Mouse (Mus musculus): ENCODE results near the gene BC024978. TPM values are rescaled to one million over a fixed set of nuclear protein-coding genes. Genes with fewer than 3 reads are reported as not detected.

The BC024978 gene
- total RNA-seq, 2 experiments from 2014 or later: 1.3 to 6.9 TPM

DNA sequence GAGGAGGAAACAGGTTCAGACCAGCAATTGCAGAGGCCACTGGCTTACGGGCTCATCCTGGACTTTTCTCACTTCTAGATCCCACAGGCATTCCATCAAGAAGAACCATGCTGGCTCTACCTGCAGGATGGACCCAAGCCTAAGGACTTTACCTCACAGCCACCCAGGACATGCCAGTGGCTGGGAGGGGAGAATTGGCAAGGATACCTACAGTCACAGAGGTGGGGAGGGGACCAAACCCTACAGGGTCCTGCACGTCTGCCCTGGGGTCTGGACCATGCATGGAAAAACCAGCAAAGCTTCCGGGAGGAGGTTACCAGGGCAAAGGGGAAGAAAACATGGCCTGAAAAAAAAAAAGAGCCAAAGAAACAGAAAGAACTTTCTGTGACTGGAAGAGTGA, 24.6 kb upstream of the BC024978 start:
- no peak for ATAC-seq (replicated peaks; ENCODE audit: low FRiP score, low TSS enrichment, poor library complexity, severe bottlenecking)

DNA sequence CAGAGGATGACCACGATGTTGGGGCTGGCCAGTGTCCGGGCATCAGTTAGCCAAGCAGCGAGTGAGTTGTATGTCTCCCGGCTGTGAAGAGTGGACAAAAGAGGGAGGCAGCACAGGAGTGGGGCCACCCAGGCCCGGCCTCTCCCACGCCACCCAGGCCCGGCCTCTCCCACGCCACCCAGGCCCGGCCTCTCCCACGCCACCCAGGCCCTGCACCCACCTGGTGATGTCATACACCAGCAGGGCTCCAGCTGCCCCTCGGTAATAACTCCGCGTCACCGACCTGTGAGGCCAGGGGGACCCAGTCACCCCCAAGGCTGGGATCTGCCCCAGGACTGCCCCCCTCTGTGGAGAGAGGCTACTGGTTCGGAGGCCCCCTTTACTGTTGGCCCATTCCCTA, 21.1 kb upstream of the BC024978 start:
- ATAC-seq (replicated peaks; ENCODE audit: low FRiP score, low TSS enrichment, poor library complexity, severe bottlenecking): no peak

DNA sequence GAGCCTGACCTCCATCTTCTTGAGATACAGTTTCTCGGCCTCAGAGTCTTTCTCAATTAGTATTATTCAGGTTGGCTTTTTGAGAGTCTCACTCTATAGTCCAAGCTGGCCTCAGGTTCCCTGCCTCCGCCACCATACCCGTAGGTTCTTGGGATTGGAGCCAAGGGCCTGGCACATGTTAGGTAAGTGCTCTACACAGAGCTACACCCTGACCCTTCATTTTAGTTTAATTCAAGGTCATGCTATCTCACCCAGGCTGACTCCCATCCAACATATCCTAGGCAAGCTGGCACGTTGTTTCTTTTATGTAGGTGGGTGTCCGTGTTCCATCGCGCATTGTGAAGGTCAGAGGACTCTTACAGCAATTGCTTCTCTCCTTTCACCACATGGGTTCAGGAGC, 20.7 kb upstream of the BC024978 start:
- ATAC-seq (replicated peaks; ENCODE audit: low FRiP score, low TSS enrichment, poor library complexity, severe bottlenecking): no peak

DNA sequence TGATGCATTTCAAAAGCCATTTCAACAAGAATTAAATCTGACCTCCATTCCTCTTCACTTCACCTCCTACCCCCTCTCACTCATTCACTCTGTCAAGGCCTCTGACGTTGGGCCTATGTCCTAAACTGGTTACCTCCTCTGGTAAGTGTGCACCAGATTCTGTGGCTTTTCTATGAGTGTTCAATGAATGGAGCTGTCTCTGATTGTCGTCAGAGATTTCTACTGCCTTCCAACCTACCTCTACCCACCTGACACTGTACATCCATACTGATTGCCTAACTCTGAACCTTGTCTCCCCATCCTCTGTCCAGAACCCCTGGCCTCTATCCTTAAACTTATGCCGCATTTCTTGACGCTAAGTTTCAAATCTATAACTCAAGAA, 17.6 kb upstream of the BC024978 start:
- no peak for ATAC-seq (replicated peaks; ENCODE audit: low FRiP score, low TSS enrichment, poor library complexity, severe bottlenecking)

DNA sequence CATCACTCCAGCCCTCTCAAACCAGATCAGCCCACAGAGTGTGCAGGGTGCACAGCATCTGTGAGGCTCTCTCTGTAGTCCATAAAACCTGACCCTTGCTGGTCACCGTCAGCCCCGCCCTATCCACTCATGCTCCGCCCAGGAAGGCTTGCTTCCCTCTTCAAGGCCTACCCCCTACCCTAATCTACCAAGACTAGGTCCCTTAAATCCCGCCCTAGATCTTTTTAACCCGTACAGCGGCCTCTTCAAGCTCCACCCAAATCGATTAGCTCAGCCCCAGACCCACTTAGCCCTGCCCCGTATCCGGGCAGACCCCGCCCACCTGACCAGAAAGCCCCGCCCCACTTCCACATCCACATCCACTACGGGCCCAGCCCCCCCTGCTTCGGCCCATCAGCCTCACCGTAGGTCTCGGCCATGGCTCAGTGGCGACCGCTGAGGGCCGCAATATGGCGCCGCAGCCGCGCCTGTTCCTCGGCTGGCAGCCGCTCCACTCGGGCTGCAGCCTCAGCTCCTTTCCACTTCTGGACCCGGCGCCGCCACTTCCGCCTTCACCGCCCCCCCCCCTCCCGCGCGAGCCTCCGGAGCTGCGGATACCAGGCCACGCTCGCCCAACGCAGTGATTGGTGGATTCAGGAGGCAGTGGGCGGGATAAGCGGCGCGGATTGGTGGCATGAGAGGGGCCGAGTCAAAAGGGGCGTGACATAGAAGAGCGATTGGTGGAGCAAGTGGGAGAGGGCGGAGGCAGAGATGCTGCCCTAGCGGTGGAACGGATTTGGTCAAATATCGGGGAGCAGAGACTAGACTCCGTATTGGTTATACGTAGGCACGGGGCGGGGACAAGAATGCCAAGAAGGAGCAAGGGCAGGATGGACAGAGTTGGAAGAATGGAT, 17.0 kb upstream of the BC024978 start, which contains the start of gene Rab4b:
TSS of gene Rab4b (minus strand) at position 573 of the 893 bp plus-strand sequence.
- peak; percentile 96 for ATAC-seq (replicated peaks; ENCODE audit: low FRiP score, low TSS enrichment, poor library complexity, severe bottlenecking)

DNA sequence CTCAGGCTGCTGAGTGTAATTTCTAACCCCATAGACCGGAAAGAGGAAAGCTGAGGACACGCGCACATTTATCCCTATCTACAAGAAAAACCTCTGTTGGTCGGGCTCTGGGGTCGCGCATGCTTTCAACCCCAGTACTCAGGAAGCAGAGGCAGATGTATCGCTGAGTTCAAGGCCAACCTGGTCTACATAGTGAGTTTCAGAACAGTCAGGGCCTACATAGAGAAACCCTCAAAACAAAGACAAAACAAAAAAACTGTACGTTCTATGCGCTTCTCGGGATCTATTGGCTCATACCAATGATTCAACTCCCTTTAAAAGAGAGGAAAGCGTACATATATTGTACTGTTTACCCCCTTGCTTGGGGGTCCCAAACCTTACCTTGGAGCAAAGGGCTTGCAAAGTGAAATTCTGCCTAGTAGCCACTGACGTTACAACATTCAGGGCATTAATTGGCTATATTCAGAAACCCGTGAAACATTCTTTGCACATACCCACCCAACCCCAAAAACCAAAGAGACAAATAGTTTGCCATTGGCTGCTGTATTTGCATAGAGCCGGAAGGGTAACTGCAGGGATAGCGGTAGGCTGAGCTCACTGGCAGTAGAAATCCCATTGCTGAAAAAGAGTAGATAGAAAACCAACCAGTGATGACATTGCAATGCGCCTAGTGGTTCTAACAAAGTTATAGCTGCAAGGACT, 16.2 kb upstream of the BC024978 start:
- ATAC-seq (replicated peaks; ENCODE audit: low FRiP score, low TSS enrichment, poor library complexity, severe bottlenecking): no peak

DNA sequence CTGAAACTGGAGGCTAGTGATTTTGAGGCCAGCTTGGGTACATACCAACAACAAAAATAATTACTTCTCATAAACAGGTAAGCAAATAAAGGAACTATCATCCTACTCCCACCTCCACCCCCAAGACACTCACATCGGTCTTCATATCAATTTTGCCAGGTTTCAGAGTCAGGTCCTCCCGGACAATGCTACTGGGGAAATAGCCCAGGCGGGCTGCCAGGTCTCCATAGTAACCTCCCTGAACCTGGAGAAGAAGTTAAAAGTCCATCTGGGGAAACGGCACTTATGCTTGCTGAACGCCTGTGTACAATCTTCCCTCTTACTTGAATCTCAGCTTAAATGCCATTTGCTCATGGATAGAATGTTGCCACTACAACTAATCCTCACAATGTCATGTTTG, 15.5 kb upstream of the BC024978 start:
- no peak for ATAC-seq (replicated peaks; ENCODE audit: low FRiP score, low TSS enrichment, poor library complexity, severe bottlenecking)

DNA sequence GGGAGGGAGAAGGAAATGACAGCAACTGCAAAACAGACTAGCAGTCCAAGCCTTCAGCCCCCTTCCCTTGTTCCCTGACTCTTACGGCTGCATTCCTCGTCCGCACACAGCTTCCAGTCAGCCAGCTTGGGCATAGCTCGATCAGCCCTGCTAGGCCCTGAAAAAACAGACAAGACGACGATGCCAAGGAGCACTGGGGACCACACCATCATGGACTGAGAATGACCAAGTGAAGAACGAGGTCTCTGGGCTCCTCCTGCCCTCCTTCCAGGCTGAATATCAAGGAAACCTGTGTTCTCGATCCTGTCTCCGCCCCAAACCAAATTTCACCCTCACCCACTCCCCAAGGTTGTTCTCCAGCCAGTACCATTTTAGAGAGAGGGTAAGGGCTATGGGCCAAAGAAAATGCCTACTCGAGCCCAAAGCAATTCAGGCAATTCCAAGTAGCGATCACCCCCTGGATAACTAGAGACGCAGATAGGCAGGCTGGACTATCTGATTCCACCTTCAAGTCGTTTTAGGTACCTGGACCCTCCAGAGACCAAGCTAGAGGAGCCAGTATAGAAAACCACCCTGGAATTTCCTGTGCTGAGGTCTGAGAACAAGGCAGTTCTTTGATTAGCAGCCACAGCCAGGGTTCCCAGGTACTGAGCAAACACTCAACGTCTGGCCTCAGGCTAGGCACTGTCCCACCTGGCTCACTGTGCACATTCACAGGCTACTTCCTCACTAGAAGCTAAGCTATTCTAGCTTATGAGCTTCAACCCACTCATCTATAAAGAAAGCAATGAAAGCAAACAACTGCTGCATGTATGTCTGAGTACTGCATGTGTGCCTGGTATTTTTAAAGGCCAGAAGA, 14.5 kb upstream of the BC024978 start, which contains the start of the genes Gm21983 and Mia:
TSS of gene Gm21983 (minus strand) at position 250 of the 859 bp plus-strand sequence.
TSS of gene Mia (minus strand) at position 321 of the 859 bp plus-strand sequence.
- no peak for ATAC-seq (replicated peaks; ENCODE audit: low FRiP score, low TSS enrichment, poor library complexity, severe bottlenecking)

DNA sequence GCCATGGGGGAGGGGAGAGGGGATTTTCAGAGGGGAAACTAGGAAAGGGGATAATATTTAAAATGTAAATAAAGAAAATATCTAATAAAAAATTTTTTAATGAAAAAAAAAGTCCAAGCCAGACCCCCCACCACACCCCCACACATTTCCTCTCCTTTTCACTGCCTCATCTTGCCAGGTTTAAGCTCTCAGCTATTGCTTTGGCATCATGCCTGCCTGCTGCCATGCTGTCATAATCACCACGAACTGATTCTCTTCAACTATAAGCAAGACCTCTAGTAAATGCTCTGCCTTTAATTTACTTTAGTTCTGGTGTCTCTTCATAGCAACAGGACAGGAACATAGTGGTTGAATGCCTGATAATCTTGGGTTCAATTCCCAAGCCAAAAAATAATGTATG, 13.1 kb upstream of the BC024978 start:
- ATAC-seq (replicated peaks; ENCODE audit: low FRiP score, low TSS enrichment, poor library complexity, severe bottlenecking): no peak

DNA sequence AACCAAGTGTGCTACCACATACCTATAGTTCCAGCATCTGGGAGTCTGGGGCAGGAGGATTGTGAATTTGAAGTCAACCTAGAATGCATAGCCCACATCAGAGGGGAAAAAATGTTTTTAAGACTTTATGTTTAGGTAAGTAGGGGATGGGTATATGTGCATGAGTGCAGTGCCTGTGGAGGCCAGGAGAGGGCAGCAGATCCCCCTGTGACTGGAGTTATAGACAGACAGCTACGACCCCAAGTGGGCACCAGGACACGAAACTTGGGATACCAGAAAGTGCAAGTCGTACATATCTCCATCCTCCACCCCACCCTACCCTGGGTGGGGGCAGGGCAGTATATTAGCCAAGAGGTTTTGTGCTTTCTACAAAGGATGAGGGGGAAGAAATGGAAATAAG, 10.6 kb upstream of the BC024978 start:
- ATAC-seq (replicated peaks; ENCODE audit: low FRiP score, low TSS enrichment, poor library complexity, severe bottlenecking): peak; percentile 76

DNA sequence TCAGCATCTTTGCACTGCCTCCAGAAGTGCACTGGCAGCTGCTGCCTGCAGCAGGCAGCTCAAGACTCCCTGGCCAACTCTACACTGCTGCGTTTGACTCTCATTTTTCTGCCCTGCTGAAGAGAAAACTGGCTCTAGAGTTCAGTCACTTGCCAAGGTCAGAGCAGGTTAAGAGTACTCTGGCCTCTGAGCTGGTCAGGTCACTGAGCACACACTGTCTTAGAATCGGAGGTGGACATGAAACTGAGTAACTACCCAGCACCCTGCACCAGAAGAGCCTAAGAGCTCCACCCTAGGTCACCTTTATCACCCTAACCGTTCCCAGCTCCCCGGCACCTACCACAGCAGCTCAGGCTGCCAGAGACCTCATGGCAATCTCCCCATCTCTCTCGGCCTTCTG, 9.6 kb upstream of the BC024978 start:
- no peak for ATAC-seq (replicated peaks; ENCODE audit: low FRiP score, low TSS enrichment, poor library complexity, severe bottlenecking)

DNA sequence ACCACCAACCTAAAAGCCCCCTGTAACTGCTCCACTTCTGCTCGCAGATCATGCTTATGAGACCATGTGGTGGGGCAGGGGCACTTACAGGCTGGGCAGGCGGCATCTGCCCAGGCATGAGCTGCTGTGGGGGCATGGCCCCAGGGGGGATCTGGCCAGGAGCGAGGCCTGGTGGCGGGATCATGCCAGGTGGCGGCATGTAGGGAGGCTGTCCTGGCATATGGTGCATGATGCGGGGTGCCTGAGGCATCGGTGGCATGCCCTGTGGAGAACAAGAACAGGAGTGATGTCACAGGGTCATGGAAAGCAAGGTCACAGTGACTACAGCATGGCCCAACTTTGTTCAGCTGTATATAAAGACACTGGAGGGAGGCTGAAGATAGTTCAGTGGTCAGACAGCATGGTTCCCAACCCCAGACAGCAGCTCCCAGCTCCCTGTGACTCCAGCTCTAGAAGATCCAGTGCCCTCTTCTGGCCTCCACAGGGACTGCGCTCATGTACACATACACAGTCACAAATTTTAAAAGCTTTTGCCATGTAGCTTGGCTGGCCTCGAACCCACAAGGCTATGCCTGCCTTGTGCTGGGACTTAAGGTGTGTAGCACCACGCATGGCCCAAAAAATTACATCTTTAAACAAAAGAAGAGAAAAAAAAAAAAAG, 6.2 kb upstream of the BC024978 start:
- 0 out of 2 replicates have a peak, but pooled peaks have one; percentile 16 for ATAC-seq (replicated peaks; ENCODE audit: low FRiP score, low TSS enrichment, poor library complexity, severe bottlenecking)

DNA sequence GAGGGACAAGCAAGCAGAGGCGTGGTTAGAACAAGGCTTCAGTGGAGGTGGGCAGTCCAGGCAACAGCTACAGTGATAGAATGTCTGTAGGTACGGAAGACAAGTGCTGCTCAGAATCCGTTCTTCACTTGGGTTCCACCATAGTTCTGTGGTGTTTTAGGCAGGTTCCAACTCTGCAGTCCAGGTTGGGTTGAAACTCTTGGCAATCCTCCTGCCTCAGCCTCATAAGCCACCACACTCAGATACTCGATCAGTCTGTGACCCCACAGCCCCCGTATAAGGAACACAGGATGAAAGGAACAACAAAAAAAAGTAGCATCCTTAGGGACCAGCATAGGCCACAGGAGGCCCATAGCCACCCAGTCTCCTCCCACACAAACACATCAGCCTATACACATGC, 3.1 kb upstream of the BC024978 start:
- ATAC-seq (replicated peaks; ENCODE audit: low FRiP score, low TSS enrichment, poor library complexity, severe bottlenecking): no peak

DNA sequence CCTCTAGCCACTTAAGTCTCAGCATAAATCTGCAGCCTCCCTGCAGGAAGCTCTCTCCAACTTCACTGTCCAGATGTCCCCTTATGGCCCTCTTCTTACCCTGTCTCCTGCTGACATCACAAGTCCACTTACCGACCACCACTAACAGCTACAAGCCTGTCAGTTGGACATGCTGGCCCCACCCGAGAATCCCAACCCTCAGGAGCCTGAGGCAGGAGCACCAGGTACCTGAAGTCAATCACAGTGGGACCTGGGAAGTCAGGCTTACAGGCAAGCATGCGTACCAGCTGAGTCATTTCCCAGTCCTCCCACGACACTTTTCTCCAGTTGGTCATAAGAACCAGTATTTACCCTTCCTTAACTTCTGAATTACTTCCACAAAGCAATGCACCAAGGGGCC, 1.9 kb upstream of the BC024978 start:
- ATAC-seq (replicated peaks; ENCODE audit: low FRiP score, low TSS enrichment, poor library complexity, severe bottlenecking): no peak

DNA sequence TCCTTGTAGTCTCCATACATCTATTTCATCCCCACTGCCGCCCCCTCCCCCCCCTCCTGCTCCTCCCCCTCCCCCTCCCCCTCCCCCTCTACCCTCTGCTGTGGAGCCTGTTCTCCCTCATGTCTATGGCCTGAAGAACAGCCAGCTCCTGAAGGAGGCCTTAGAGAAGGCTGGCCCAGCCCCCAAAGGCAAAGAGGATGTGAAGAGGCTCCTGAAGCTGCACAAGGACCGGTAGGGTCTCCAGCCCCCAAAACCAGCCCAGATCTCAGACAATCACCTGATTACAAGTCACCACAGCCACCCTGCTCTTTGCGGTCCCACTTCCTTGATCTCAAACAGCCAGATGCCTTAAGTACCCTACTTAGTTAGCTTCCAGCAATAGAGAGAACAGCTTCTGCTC, 1.6 kb downstream of the BC024978 start:
- no peak for ATAC-seq (replicated peaks; ENCODE audit: low FRiP score, low TSS enrichment, poor library complexity, severe bottlenecking)

DNA sequence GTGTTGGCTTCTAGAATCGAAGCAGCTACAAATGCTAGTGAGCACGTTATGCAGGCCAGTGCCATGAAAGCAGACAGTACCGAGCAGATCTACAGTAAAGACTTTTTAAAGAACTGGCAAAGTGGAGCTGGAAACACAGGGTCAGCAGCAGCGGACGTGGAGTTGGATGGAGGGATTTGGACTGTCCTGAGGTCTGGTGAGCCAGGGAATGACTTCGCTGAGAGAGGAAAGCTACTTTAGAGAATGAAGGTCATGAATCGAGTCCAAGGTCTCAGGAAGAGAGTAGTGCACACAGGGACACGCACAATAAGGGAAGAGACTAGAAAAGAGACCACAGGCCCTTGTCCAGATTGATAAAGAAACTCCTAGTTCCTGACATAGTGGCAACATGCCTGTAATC, 2.1 kb downstream of the BC024978 start:
- ATAC-seq (replicated peaks; ENCODE audit: low FRiP score, low TSS enrichment, poor library complexity, severe bottlenecking): no peak

DNA sequence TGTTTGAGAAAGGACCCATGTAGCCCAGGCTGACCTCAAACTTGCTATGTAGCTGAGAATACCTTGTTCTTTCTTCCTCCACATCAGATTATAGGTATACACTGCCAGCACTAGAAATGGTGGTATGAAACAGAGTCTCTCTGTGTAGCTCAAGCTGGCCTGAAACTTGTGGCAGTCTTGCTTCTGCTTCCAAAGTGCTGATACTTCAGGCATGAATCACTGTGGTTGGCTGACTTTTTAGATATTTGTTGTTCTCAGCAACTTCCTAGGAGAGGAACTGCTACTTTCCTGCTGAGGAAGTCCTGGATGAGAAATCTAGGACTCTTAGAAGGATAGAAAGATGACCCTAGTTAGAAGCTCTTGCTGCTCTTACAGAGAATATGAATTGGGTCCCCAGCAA, 2.8 kb downstream of the BC024978 start:
- ATAC-seq (replicated peaks; ENCODE audit: low FRiP score, low TSS enrichment, poor library complexity, severe bottlenecking): no peak

DNA sequence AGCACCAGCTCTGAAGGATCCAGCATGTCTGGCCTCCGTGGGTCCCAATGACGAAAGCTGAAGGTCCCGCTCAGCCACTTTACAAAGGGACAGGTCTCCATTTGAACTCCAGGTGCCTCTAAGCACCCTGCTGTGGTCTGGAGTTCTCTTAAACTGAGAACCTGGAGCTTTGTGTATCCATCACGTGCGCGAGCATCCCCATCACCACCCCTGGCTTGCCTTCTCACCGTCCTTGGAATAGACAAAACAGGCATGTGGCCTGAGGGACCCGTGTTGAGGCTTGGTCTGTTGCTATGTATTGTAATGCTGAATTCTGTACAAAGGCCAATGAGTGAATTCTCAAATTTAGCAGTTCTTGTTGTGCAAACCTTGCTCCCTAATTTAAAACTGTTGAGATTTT, 3.2 kb downstream of the BC024978 start:
- ATAC-seq (replicated peaks; ENCODE audit: low FRiP score, low TSS enrichment, poor library complexity, severe bottlenecking): no peak

DNA sequence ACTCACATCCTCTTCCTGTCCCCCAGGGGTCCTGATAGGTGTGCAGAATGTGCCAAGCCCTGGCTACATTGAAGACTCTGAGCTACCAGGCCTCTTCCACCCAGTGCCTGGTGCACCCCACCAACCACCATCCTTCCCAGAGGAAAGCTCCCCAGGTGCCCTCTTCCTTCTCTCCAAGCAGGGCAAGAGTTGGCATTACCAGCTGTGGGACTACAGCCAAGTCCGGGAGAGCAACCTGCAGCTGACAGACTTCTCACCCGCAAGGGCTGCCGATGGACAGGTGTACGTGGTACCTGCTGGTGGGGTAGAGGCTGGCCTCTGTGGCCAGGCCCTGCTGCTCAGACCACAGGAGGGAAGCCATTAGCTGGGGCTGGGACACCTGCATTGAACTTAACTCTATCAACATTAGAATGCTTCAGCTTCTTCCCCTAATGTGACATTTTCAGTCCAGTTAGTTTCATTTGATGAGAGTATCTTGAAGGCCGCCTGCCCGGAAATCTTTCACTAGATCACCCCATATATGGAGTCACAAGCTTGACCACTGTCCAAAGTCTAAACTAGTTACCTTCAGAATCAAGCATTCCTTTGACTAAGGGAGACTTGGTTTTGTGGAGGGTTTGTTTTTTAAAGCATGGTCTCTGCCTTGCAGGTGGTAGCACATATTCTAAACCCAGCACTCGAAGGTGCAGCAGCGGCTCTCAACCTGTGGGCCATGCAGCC, 8.3 kb downstream of the BC024978 start:
- ATAC-seq (replicated peaks; ENCODE audit: low FRiP score, low TSS enrichment, poor library complexity, severe bottlenecking): no peak

Data from megakaryocyte-erythroid progenitor cell, adult 5-6 weeks (primary cell).